Mouse (Mus musculus) cerebellum, postnatal 25 days (tissue): Measurements from ENCODE around the gene Uimc1.

Experiments
- DNase-seq, 2 experiments: peaks; one replicate each; pipeline ENCODE4 v3.0.0; 2021; ENCODE audit warnings: mixed read lengths in 2 of 2

Gene Uimc1

GRCm38 (mm10) chr13:54994576-54994975, 105.5 kb downstream of the Uimc1 start:
- DNase-seq = no peak

DNA sequence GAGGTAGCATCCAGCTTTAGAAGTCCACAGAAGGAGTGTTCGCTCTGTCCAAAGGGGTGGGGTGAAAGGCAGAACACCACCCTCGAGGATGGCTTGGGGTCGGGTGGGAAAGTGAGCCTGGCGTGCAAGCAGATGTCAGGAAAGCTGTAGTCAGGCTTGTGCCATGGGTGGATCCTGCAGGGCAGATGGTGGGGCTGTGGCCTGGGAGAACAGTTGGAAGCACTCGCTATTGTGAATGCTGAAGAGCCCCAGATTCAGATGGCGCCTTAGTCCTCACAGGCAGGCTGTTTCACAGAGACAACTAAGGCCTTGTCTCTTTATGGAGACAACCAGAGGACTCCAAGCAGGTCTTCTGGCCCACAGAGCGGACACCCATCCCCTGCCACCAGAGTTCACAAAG, 107.9 kb downstream of the Uimc1 start:
- peak; percentile 26 to 44 for DNase-seq

DNA sequence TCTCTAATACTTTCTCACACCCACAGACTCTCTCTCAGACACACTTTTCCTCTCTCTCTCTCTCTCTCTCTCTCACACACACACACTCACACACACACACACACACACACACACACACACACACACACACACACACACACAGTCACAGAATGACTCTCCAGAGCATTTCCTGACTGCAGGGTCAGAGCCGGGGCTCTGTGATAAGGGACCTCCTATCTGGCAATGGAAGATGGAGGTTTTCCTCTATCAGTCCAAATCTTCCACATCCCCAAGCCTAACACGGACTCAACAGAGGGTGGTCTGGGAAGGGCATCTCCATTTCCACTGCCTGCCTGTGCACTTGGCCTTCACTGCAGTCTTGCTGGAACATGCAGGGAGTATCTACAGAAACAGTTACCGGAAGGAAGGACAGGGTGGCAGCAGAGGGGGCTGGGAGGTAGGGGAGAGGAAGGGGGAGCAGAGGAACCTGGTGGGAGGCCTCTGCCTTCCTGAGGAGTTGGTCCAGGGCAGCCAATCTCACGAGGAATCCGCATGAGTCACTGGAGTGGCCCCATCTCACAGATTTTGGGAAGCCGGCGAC, 111.8 kb downstream of the Uimc1 start:
- no peak for DNase-seq

GRCm38 (mm10) chr13:54987405-54987804, 112.7 kb downstream of the Uimc1 start:
- no peak for DNase-seq

DNA sequence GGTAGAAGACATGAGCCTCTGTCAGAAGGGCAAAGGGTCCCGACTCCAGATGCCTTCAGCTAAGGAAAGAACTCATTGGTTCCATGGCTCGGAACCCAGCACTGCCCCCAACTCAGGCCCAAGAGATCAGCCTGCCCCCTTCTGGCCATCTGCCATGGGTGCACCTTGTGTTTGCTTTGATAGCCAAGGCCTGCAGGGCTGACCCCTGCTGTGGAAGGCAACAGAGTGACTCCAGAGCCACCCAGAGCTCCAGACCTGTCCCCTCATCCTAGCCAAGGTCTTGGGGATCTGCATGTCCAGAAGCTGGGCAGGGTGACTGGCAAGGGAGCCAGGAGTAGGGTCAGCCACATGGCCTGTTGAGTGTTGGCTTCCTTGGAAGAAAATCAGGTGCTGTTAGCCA, 116.5 kb downstream of the Uimc1 start:
- DNase-seq = peak in 1 of 2 experiments; percentile 61

DNA sequence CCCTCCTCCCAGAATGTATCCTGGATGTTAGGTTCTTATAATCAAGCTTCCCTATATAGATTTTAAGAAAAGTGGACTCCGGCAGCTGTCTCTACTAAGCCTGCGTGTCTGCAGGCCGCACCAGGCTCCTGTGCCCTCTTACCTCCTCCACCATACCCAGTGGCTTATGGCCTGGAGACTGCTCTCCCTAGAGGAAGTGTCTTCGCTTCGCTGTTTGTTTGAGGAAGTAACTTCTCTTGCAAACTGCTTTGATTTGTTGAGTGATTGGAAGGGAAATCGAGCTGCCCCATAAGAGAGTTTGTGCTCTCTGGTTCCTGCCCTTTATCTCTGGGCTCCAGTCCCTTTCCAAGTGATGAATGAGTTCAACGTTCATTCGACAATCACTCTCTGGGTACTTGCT, 117.1 kb downstream of the Uimc1 start:
- no peak for DNase-seq

DNA sequence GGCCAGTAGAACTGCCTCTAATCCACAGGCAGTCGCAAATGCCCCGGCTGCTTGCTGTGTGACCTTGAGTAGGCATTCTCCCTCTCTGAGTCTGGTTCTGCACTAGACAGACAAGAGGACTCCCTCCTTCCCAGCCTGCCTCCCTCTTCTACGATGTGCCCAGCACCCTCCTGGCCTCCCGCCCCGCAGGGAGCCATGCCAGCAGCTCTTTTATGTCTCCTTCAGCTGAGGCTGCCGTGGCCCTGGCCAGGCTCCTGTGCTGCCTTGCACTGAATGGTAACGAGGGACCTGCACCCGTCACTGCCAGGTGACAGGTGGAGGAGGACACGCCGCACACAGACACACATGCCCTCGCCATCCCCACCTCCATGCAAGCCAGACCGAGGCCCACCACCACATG, 119.1 kb downstream of the Uimc1 start:
- DNase-seq = peak; percentile 49 to 69

DNA sequence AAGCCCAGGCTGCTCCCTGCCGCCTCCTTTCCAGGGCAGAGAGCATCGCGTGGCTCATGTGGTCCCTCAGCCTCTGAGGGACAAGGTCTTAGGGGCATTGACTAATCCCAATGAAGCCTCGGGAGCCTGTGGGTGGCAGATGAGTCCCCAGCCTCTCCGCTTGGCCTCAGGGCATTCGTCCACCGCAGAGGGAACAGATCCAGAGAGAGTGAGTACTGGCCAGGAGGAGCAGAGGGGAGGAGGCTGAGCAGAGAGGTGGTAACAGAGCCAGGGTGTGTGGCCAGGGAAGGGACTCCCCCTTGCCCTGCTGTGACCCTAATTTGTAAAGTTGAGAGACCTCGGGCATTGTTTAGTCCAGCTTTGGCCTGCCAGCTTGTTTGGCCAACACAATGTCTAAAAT, 121.3 kb downstream of the Uimc1 start:
- DNase-seq = peak; percentile 78 to 79
